Mouse (Mus musculus) neural tube, embryonic 10.5 days (tissue): ENCODE data around the gene Slf2.

Experiments used
- DNase-seq: peaks from one replicate; pipeline ENCODE4 v3.0.0-alpha.2; 2017; ENCODE audit warnings: low spot score; ENCODE audit errors: extremely low spot score

Gene Slf2

GRCm38 (mm10) chr19:45007425-45008191 is 76.7 kb downstream of the Slf2 start:
- DNase-seq, result no peak

DNA sequence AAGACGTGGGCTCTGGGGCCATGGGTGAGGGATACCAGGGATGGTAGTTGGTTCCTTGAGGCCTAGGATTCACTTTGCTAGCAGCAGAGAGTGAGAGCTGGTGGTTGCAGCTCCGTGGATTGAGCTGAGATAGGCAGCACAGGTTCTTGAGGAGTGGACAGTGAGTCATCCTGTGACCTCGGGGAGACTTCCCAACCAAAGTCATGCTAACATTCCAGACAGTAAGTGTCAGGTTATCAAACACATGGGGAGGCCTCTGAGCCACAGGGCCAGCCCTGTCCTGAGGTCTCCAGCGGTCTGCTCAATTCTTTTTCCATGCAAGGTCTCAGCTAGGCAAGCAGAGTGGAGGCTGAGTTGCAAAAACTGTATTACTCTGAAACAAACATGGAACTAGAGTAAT is 79.7 kb downstream of the Slf2 start:
- DNase-seq, result no peak

DNA sequence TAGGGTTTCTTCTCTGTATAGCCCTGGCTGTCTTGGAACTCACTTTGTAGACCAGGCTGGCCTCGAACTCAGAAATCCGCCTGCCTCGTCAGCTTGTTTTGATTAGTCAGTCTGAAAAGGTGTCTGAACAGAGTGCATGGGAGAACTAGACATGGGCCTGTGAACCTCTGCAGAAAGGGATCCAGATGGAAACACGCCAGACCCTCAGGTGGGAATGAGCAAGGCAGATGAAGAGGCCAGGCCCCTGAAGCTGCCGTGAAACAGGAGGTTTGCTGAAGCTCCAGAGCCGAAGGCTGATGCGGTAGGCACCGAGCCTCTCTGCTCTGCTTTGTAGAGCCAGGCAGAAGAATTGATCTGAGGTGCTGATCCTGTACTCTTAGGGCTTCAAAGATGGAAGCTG is 81.3 kb downstream of the Slf2 start:
- no peak for DNase-seq

DNA sequence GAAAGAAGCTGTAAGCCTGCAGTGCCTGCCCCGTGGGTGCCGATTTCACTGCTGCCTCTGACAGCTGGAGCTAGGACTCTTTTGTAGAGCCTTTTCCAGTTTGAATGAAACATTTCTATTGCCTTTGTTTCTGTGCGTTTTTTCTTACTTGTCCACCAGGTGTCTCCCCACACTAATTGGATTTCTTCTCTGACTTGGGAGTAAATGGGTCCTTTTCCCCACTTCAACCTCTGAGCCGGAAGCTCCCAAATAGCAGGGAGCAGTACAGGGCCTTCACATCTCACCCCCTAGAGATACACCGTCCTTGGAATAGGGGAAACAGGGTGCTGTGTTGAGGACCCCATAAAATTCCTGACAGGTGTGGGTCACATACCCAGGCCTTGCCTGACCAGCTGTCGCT is 81.7 kb downstream of the Slf2 start:
- DNase-seq, result no peak

GRCm38 (mm10) chr19:45013581-45014225 is 82.8 kb downstream of the Slf2 start:
- DNase-seq, result no peak

- peak; percentile 47 for DNase-seq
These were observed 83.5 kb downstream of the Slf2 start, which contains the start of gene Lzts2 for GRCm38 (mm10) chr19:45014335-45014971. TSS of gene Lzts2 (plus strand) at chr19:45014414.

DNA sequence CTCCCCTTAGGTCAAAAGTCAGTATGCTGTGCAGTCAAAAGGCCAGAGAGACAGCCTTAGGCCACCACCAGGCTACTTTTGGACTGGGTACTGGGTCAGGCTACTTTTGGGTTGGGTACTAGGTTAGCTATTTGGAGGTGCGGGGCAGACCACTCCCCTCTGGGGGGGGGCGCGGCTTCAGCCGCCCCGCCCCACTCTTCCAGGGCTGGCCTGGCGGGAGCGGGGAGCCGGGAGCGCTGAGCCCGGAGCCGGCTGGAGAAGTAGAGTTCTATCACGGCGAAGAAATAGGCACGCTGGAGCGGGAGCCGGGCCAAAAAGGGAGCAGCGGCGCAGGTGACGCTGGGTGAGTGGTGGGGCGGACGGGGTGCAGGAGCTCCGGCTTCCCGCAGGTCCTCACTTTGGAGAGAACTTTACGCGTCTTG is 84.0 kb downstream of the Slf2 start:
- peak; percentile 53 for DNase-seq

- peak; percentile 54 for DNase-seq
These were observed 84.7 kb downstream of the Slf2 start for GRCm38 (mm10) chr19:45015518-45016281.

DNA sequence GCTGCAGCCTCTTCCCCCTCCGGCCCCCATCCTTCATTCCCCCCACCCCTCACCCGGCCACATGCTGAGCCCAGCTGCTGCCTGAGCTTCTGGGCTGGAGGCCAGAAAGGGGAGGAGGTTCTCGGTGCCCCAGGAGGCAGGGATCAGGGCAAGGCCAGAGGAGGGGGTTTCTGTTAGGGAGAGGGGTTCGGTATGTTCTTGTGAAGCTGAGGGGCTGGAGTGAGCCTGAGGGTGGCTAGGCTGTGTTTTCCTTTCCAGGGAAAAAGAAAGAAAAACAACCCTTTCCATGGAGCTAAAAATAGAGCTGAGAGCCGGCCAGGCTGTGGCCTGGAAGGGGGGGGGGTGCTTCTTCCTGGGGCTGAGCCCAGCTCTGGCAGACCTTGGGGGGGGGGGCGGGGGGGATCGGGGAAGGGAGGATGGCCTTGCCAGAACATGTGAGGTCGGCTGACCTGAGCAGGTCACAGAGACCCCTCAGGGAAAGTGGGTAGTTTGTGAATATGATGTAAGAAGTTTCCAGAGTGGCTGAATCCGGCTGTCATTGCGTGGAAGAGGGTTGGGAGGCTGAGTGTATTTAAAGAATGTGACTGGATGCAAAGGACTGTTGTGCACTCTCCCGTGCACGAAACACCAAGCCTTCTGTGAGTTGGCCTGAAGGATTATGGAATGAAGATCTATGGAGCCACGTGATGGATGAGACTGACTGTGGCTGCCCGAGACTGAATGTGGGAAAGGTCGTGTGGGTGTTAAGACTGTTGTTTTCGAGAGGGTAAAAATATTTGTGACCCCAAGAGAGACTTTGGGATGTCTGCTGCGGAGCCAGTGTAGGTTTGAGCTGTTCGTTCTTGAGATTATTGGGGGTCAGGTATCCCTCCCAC is 85.6 kb downstream of the Slf2 start:
- DNase-seq, result peak; percentile 78

DNA sequence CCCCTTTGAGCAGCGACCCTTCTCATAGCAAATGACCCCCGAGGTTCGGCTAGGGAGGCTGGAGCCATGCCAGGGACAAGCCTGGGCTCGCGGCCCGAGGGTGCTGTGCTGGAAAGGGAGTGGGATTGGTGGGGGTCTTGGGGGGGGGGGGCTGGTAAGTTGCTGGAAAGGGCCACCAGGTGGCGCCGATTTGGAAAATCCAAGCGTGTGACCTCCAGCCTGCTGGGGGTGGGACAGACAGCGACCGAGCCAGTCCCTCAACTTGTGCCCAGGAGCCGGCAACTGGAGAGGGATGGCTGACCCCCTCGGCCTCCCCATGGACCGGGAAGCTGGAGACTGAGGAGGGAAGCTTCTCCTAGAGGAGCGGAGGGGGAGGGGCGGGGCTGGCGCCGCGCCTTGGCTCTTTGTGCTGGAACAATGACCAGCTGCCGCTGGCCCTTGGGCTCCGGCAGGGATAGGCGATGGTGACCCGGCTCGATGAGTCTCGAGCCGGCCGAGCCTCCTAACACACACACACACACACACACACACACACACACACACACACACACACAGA is 86.3 kb downstream of the Slf2 start:
- DNase-seq, result peak; percentile 88

GRCm38 (mm10) chr19:45017909-45018308 is 87.0 kb downstream of the Slf2 start:
- DNase-seq, result peak; percentile 86

DNA sequence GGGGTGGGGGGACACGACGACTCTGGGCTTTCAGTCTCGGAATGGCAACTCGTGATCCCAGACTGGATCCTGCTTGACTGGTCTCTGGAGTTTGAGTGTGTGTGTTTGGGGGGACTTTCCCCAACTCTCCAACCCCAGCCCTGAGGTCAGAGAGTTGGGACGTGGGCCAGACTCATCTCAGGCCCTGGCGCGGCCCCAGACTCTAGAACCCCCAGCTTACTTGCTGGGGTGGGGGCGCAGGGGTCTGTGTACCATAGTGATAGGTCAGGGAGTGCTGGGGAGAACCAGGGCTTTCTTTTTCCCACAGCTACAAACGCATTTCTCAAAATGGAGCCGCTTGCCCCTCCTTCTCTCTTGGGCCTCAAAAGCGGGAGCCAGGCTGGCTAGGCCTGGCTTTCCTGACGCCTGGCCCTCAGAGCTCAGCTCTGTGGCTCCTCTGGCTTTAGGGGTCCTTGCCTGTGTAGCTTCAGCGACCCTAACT is 87.4 kb downstream of the Slf2 start:
- DNase-seq, result peak; percentile 61

DNA sequence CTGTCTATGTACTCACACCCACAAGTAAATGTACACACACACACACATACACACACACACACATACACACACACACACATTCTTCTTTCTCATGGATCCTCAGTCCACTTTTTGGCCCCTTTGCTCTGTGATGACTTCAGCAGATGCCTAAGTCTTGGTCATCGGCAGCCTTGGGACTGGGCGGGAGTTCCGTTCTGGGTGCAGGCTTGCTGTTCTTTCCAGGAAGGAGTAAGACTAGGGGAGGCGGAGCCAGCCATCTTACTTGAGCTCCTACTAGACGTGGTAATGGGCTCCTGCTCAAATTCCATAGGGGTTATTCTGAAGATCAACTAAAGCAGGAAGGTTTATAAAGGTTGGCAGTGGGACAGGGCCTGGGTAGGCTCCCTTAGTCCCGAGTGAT is 89.4 kb downstream of the Slf2 start:
- DNase-seq, result no peak

GRCm38 (mm10) chr19:45021362-45021761 is 90.4 kb downstream of the Slf2 start:
- no peak for DNase-seq

- no peak for DNase-seq
These were observed 93.0 kb downstream of the Slf2 start for GRCm38 (mm10) chr19:45023993-45024392.

- DNase-seq, result no peak
These were observed 93.8 kb downstream of the Slf2 start for GRCm38 (mm10) chr19:45024775-45025174.

- no peak for DNase-seq
These were observed 95.1 kb downstream of the Slf2 start for GRCm38 (mm10) chr19:45025937-45026568.

DNA sequence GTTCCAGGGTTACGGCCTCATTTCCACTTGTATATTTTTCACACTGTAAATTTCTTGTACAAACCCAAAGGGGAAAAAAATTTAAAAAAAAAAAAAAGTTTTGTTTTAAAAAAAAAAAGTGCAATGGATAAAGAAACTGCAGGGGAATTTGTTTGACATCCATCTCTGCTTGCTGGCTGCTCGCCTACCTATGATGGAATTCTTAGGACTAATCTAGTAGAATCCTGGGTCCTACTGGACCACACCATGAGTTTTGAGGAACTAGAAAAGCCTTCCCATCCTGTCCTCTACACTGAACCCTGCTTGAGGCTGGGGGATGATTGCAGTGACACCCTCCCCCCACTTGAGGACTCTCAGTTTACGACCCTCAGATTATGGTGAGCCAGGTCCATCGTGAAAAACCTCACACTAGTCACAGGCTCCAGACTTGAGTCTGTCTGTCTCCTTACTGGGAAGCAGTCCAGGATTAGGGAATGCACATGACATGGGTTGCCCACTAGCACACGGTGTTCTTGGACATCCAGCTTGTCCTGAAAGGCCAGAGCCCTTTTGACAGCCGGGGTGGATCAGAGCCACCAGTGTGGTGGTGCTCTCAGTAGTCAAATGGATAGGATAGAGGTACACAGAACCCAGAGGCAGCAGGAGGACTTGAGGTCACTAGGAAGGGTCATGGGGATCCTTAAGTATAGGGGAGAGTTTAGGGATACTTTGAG is 96.2 kb downstream of the Slf2 start:
- no peak for DNase-seq

DNA sequence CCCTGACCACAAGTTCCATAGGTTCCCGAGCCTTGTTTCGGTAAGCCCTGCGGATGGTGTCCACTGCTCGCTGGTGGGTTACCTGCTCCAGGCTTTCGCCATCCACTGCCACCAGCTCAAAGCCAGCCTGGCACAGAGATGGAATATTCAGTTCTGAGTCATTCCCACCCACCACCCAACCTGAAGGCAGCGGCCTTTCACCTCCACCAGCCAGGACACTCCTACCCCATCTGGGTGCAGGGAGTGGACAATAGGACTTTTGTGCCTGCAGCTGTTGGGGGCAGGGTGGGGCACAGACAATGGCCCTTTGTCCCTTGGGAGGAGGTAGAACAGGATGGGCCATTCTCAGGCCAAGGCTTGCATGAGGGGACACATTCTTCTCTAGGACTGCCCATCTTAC is 96.9 kb downstream of the Slf2 start:
- DNase-seq, result peak; percentile 37
